Mouse (Mus musculus) heart, embryonic 15.5 days (tissue): ENCODE data around the gene Hsdl1. TPM values are rescaled to one million over a fixed set of nuclear protein-coding genes. Genes with fewer than 3 reads are reported as not detected.
A peak's percentile ranks its signal among the peaks of the same experiment; 100 is the strongest.

Source experiments
- ATAC-seq: fragments of 200-750 bp; cut with Nextera tagmentation; replicated peaks from 2 replicates; pipeline ENCODE4 v1.8.0; 2017; ENCODE audit warnings: low read depth, moderate TSS enrichment; ENCODE audit not compliant: insufficient number of reproducible peaks, insufficient read depth, low FRiP score
- H3K27ac ChIP-seq: fragments of 300-500 bp; sonication (generic); 2 replicates; pipeline ENCODE4 v1.5.1; 2015; ENCODE audit warnings: mild to moderate bottlenecking, inconsistent platforms
- H3K27me3 ChIP-seq: fragments of 300-500 bp; sonication (generic); 2 replicates; pipeline ENCODE4 v1.6.1; 2015; ENCODE audit warnings: inconsistent platforms
- H3K36me3 ChIP-seq: fragments of 300-500 bp; sonication (generic); 2 replicates; pipeline ENCODE4 v1.6.1; 2015; ENCODE audit warnings: mild to moderate bottlenecking, inconsistent platforms
- H3K4me1 ChIP-seq: fragments of 300-500 bp; sonication (generic); replicated peaks from 2 replicates; pipeline ENCODE4 v1.6.1; 2015; ENCODE audit warnings: inconsistent platforms
- H3K4me2 ChIP-seq: fragments of 300-500 bp; sonication (generic); 2 replicates; pipeline ENCODE4 v1.6.1; 2015; ENCODE audit warnings: inconsistent platforms, mild to moderate bottlenecking, moderate library complexity
- H3K4me3 ChIP-seq: fragments of 300-500 bp; sonication (generic); 2 replicates; pipeline ENCODE4 v1.5.1; 2015; ENCODE audit warnings: mild to moderate bottlenecking, inconsistent platforms
- H3K9ac ChIP-seq: fragments of 300-500 bp; sonication (generic); 2 replicates; pipeline ENCODE4 v1.6.1; 2015; ENCODE audit warnings: mild to moderate bottlenecking, inconsistent platforms
- H3K9me3 ChIP-seq: fragments of 300-500 bp; sonication (generic); replicated peaks from 2 replicates; pipeline ENCODE4 v1.6.1; 2016; ENCODE audit warnings: inconsistent platforms
- WGBS: fragments of 180-500 bp; shearing (Covaris S2); methylation state at CpG from one replicate; pipeline ENCODE4 v1.1.7; 2015; ENCODE audit warnings: mixed read lengths; 5-methylcytosine and 5-hydroxymethylcytosine counted together
- polyA plus RNA-seq: library from polyadenylated mRNA; unstranded; fragments of >200 nt; fragmentation: Nextera tagmentation; extraction: Ambion mirVana; gene quantifications from 2 replicates; pipeline ENCODE4 v1.2.1, GENCODE M21; 2015

The Hsdl1 gene
- polyA plus RNA-seq, 1 experiment from 2014 or later = 25.4 TPM

DNA sequence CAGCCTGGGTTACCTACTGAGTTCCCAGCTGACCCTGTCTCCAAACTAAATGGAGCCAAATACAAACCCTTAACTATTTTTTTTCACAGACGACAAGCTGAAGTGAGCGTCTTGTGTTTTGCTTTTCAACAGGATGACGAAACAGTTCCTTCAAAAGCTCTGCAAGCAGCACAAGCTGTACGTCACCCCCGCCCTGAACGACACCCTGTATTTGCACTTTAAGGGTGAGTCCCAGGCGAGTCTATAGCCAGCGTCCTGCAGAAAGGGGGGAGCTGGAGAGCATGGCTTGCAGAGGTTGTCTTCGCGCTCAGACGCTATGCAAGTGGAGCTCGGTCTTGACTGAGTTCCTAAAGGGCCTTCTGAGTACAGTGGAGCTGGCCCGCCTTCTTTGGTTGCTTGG lies 4.1 kb upstream of the Hsdl1 start:
- no peaks in the 10 kb centered on the region for H3K36me3 ChIP-seq
- H3K4me1 ChIP-seq = peaks cover 13% of the 10 kb centered on the region
- no peak overlapping the region for H3K9ac ChIP-seq
- H3K9me3 ChIP-seq = no peaks in the 10 kb centered on the region
- H3K4me2 ChIP-seq = no peak overlapping the region
- no peak for ATAC-seq
- H3K27ac ChIP-seq = no peak overlapping the region
- H3K27me3 ChIP-seq = peaks cover 24% of the 10 kb centered on the region
- no peak overlapping the region for H3K4me3 ChIP-seq
- WGBS = 53% methylated on average over 13 of the region's 13 CpGs

- peaks cover 24% of the 10 kb centered on the region for H3K27me3 ChIP-seq
- peaks cover 17% of the 10 kb centered on the region for H3K4me1 ChIP-seq
- peak overlapping the region; percentile 73 for H3K9ac ChIP-seq
- H3K9me3 ChIP-seq = no peaks in the 10 kb centered on the region
- no peaks in the 10 kb centered on the region for H3K36me3 ChIP-seq
- no peak; the same call in 1 of the 2 replicates for ATAC-seq
- H3K27ac ChIP-seq = no peak overlapping the region
- WGBS = 2% methylated on average over 16 of the region's 16 CpGs
- H3K4me2 ChIP-seq = peak overlapping the region; percentile 85
- peak overlapping the region; percentile 74 for H3K4me3 ChIP-seq
Measured at GRCm38 (mm10) chr8:119575366-119575726, 363 bp upstream of the Hsdl1 start.

DNA sequence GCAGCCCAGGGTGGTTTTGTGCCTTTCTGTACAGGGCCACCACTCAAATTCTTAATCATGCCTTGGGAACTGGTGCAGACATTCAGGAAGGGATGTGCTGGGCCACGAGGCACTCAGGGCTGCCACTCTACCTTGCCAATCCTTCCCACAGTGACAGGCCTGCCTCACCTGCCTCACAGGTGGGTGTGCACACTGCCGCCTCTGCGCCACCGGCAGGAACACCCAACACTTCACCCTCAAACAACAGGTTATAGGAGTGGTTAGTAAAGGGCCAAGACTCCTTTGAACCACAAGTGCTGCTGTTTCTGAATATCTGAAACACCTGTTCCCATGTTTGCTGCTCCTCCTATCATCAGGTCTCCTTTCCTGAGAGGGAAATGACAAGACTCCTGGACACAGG lies 2.6 kb downstream of the Hsdl1 start:
- Histone ChIP-seq H3K36me3 (peaks cover 7% of the 10 kb centered on the region), H3K4me1 (peaks cover 14% of the 10 kb centered on the region), H3K27ac (no peak overlapping the region), H3K9ac (no peak overlapping the region), H3K4me2 (no peak overlapping the region), H3K9me3 (no peaks in the 10 kb centered on the region), H3K27me3 (peaks cover 17% of the 10 kb centered on the region), H3K4me3 (no peak overlapping the region)
- 73% methylated on average over 4 of the region's 4 CpGs for WGBS
- no peak for ATAC-seq

GRCm38 (mm10) chr8:119571135-119571534 lies 3.8 kb downstream of the Hsdl1 start:
- Histone ChIP-seq H3K27ac (no peak overlapping the region), H3K4me2 (no peak overlapping the region), H3K36me3 (peaks cover 15% of the 10 kb centered on the region), H3K9me3 (no peaks in the 10 kb centered on the region), H3K9ac (no peak overlapping the region), H3K4me3 (no peak overlapping the region), H3K27me3 (peaks cover 7% of the 10 kb centered on the region), H3K4me1 (peaks cover 14% of the 10 kb centered on the region)
- WGBS = 82% methylated on average over 6 of the region's 6 CpGs
- no peak for ATAC-seq

- H3K27ac ChIP-seq = no peak overlapping the region
- peaks cover 9% of the 10 kb centered on the region for H3K4me1 ChIP-seq
- peaks cover 27% of the 10 kb centered on the region for H3K36me3 ChIP-seq
- no peak overlapping the region for H3K4me3 ChIP-seq
- 45% methylated on average over 4 of the region's 4 CpGs for WGBS
- H3K27me3 ChIP-seq = no peaks in the 10 kb centered on the region
- H3K4me2 ChIP-seq = no peak overlapping the region
- no peak for ATAC-seq
- no peak overlapping the region for H3K9ac ChIP-seq
- H3K9me3 ChIP-seq = no peaks in the 10 kb centered on the region
Measured at GRCm38 (mm10) chr8:119569881-119570280, 5.1 kb downstream of the Hsdl1 start.

DNA sequence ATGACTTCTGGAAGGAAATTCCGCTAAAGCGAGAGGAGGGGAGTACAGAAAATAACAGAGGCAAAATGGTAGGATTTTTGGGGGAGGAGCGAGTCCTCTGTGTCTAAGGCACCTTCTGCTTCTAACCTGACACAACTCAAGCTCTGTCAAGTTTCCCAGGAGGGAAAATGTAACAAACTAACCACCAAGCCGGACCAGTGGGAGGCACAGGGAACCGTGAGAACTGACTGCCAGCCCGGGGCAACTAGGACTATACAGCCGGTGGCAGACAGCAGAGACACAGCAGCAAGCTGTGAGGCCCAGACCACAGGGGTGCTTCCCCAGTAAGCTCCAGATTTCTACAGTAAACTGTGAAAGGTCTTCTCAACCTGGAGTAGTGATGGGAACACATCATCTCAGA lies 6.0 kb downstream of the Hsdl1 start:
- no peak overlapping the region for H3K27ac ChIP-seq
- H3K9me3 ChIP-seq = no peaks in the 10 kb centered on the region
- H3K27me3 ChIP-seq = no peaks in the 10 kb centered on the region
- H3K36me3 ChIP-seq = peaks cover 35% of the 10 kb centered on the region
- no peak for ATAC-seq
- H3K9ac ChIP-seq = no peak overlapping the region
- 66% methylated on average over 7 of the region's 7 CpGs for WGBS
- H3K4me3 ChIP-seq = no peak overlapping the region
- H3K4me2 ChIP-seq = no peak overlapping the region
- H3K4me1 ChIP-seq = peaks cover 5% of the 10 kb centered on the region

GRCm38 (mm10) chr8:119568251-119568650 lies 6.7 kb downstream of the Hsdl1 start:
- H3K9me3 ChIP-seq = no peaks in the 10 kb centered on the region
- WGBS = 86% methylated on average over 9 of the region's 9 CpGs
- H3K4me1 ChIP-seq = no peaks in the 10 kb centered on the region
- no peaks in the 10 kb centered on the region for H3K27me3 ChIP-seq
- no peak for ATAC-seq
- no peak overlapping the region for H3K27ac ChIP-seq
- H3K9ac ChIP-seq = no peak overlapping the region
- H3K4me3 ChIP-seq = no peak overlapping the region
- H3K4me2 ChIP-seq = no peak overlapping the region
- H3K36me3 ChIP-seq = peaks cover 41% of the 10 kb centered on the region

DNA sequence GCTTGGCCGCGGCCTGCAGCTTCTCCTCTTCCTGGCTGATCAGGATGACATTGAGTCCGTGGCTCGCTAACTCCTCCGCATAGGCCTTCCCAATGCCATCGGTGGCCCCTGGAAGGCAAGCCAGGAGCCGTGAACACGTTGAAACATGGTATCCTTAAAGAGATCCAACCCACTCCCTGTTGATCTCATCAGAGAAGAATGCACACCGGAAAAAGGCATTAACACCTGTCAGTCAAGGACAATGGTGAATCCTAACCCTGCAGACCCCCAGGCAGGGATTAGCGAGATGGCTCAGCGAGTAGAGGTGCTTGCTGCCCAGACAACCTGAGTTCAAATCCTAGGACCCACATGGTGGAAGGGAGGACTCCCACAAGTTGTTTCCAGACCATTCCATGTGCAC lies 8.6 kb downstream of the Hsdl1 start:
- no peak overlapping the region for H3K27ac ChIP-seq
- H3K9ac ChIP-seq = no peak overlapping the region
- no peaks in the 10 kb centered on the region for H3K9me3 ChIP-seq
- no peaks in the 10 kb centered on the region for H3K27me3 ChIP-seq
- WGBS = 57% methylated on average over 11 of the region's 11 CpGs
- H3K36me3 ChIP-seq = peaks cover 52% of the 10 kb centered on the region
- no peaks in the 10 kb centered on the region for H3K4me1 ChIP-seq
- ATAC-seq = no peak
- H3K4me3 ChIP-seq = no peak overlapping the region
- H3K4me2 ChIP-seq = no peak overlapping the region

DNA sequence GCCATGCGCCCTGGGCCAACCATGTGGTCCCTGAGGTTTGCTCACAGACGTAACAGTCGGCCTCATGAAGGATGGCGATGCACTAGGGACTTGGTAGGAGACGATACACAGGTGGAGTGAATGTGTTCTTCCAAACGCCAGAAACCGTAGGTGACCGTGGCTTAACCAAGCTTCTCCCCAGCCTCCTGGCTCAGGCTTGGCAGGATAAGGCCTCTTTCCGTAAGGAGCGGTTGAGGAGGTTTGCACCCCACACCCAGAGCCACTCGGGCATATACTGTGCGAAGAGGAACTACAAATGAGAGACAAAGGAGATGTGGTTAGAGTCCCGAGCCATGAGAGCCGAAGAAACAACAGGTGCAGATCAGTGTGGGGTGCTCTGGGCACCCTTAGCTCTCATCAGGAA lies 11.1 kb downstream of the Hsdl1 start:
- 85% methylated on average over 14 of the region's 14 CpGs for WGBS
- Histone ChIP-seq H3K4me2 (no peak overlapping the region), H3K4me3 (no peak overlapping the region), H3K36me3 (peaks cover 52% of the 10 kb centered on the region), H3K9ac (no peak overlapping the region), H3K27ac (no peak overlapping the region), H3K9me3 (no peaks in the 10 kb centered on the region), H3K4me1 (peaks cover 6% of the 10 kb centered on the region), H3K27me3 (no peaks in the 10 kb centered on the region)
- no peak for ATAC-seq

DNA sequence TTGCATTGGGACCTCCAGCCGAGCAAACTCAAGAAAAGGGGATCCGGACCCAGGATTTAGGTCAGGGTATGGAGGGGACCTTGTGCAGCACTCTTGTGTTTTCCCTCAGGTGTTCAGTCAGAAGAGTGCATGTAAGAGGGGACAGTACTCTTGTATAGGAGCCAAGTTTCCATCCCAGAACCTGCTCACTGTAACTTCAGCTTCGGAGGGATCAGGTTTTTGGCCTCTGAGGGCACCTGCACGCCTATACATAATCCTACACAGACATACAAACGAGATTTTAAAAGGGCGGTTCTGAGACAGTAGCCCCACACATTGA lies 15.6 kb downstream of the Hsdl1 start:
- H3K27ac ChIP-seq = peak overlapping the region; percentile 65
- H3K9me3 ChIP-seq = no peaks in the 10 kb centered on the region
- no peak for ATAC-seq
- H3K27me3 ChIP-seq = no peaks in the 10 kb centered on the region
- WGBS = 85% methylated on average over 6 of the region's 6 CpGs
- H3K36me3 ChIP-seq = peaks cover 21% of the 10 kb centered on the region; the same call in 1 of the 2 replicates
- peak overlapping the region; percentile 65 for H3K4me2 ChIP-seq
- peak overlapping the region; percentile 96; the same call in 1 of the 2 replicates for H3K4me3 ChIP-seq
- 0 out of 2 replicates have a peak overlapping the region, but pooled peaks have one; percentile 56 for H3K9ac ChIP-seq
- H3K4me1 ChIP-seq = peaks cover 21% of the 10 kb centered on the region

DNA sequence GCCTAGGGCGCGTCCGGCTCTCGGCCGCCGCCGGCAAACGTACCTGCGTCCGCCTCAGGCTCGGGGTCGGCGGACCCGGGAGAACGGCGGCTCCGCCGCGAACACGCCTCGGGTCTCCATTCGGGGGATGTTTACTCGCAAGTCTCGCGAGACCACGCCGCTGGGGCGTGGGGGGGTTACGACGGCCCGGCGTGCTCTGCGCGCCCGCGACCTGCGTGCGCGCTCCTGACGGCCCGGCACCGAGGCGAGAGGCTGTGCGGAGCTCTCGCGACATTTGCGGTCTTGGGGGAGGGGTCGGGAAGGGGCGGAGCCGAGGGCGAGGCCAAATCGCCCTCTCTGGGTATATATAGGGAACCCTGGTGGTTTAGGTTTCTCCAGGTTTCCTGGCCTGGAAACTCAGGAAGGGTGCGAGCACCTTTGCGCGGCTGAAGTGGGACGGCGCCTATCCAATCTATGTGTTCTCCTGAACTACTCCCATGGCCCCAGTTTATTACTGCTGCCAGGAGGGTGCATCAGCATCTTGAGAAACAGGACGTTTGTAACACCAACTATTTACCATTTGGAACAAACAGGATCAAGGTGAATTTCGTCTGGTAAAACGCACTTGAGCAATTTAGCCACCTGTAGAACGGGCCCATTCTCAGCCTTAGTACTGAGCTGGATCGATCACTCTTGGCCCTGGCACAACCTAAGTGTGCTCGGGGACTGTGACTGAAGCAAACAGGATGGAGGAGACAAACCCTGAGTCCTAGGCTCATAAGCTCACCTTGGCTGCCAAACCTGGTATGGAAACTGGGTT lies 16.2 kb downstream of the Hsdl1 start, which contains the start of gene Mbtps1:
Gene Mbtps1, minus strand, starts transcription at position 133 of the 799 bp plus-strand sequence.
- Histone ChIP-seq H3K4me1 (peaks cover 24% of the 10 kb centered on the region), H3K4me2 (peak within 1 kb of the TSS; percentile 68), H3K27ac (peak within 1 kb of the TSS; percentile 92), H3K9ac (peak within 1 kb of the TSS; percentile 97), H3K4me3 (peak within 1 kb of the TSS; percentile 96), H3K36me3 (peaks cover 16% of the 10 kb centered on the region; the same call in 1 of the 2 replicates), H3K27me3 (no peaks in the 10 kb centered on the region), H3K9me3 (no peaks in the 10 kb centered on the region)
- peak; percentile 99 for ATAC-seq
- 5% methylated on average over 63 of the region's 63 CpGs for WGBS
